Mouse (Mus musculus) stomach, postnatal 0 days (tissue): ENCODE results near the gene Hes6. TPM values are rescaled to one million over a fixed set of nuclear protein-coding genes. Genes with fewer than 3 reads are reported as not detected.

Experiments used
- ATAC-seq: fragments of 200-750 bp; cut with Nextera tagmentation; 2 replicates; pipeline ENCODE4 v1.8.0; 2017; ENCODE audit not compliant: low FRiP score, low TSS enrichment
- DNase-seq: peaks from one replicate; pipeline ENCODE4 v3.0.0-alpha.2; 2016; ENCODE audit warnings: low spot score
- H3K27ac ChIP-seq: fragments of 300-500 bp; sonication (generic); replicated peaks from 2 replicates; pipeline ENCODE4 v1.5.1; 2014; ENCODE audit warnings: mild to moderate bottlenecking, control low read depth
- H3K27me3 ChIP-seq: fragments of 300-500 bp; sonication (generic); 2 replicates; pipeline ENCODE4 v1.6.1; 2014; ENCODE audit warnings: low read length; ENCODE audit not compliant: control insufficient read depth, insufficient read depth
- H3K36me3 ChIP-seq: fragments of 300-500 bp; sonication (generic); 2 replicates; pipeline ENCODE4 v1.6.1; 2014; ENCODE audit warnings: low read length, mixed read lengths; ENCODE audit not compliant: control insufficient read depth, insufficient read depth
- H3K4me1 ChIP-seq: fragments of 300-500 bp; sonication (generic); replicated peaks from 2 replicates; pipeline ENCODE4 v1.6.1; 2014; ENCODE audit warnings: antibody characterized with exemption; ENCODE audit not compliant: control insufficient read depth, insufficient read depth
- H3K4me2 ChIP-seq: fragments of 300-500 bp; sonication (generic); replicated peaks from 2 replicates; pipeline ENCODE4 v1.6.1; 2014; ENCODE audit warnings: low read depth, mild to moderate bottlenecking, control low read depth, moderate library complexity
- H3K4me3 ChIP-seq: fragments of 300-500 bp; sonication (generic); 2 replicates; pipeline ENCODE4 v1.5.1; 2014; ENCODE audit warnings: low read depth, low read length, control low read depth
- H3K9ac ChIP-seq: fragments of 300-500 bp; sonication (generic); 2 replicates; pipeline ENCODE4 v1.6.1; 2014; ENCODE audit warnings: mild to moderate bottlenecking, low read length, control low read depth, mixed read lengths
- H3K9me3 ChIP-seq: fragments of 300-500 bp; sonication (generic); 2 replicates; pipeline ENCODE4 v1.6.1; 2016; ENCODE audit warnings: low read length; ENCODE audit not compliant: control insufficient read depth
- CTCF ChIP-seq: IDR thresholded peaks from 2 replicates; pipeline ENCODE4 v1.5.1; 2016; ENCODE audit warnings: antibody characterized with exemption, low read depth, mild to moderate bottlenecking, moderate library complexity
- EP300 ChIP-seq: optimal IDR thresholded peaks from 2 replicates; pipeline ENCODE3; 2016; ENCODE audit warnings: antibody characterized with exemption
- WGBS: fragments of 180-500 bp; shearing (Covaris S2); extraction: QIAGEN DNeasy Blood & Tissue Kit; methylation state at CpG from one replicate; pipeline ENCODE4 v1.1.7; 2014; 5-methylcytosine and 5-hydroxymethylcytosine counted together
- polyA plus RNA-seq: library from polyadenylated mRNA; unstranded; fragments of >200 nt; fragmentation: Nextera tagmentation; extraction: Ambion mirVana; gene quantifications from 2 replicates; pipeline ENCODE4 v1.2.1, GENCODE M21; 2015

Gene Hes6
- polyA plus RNA-seq, 1 experiment from 2014 or later: 40.7 TPM

DNA sequence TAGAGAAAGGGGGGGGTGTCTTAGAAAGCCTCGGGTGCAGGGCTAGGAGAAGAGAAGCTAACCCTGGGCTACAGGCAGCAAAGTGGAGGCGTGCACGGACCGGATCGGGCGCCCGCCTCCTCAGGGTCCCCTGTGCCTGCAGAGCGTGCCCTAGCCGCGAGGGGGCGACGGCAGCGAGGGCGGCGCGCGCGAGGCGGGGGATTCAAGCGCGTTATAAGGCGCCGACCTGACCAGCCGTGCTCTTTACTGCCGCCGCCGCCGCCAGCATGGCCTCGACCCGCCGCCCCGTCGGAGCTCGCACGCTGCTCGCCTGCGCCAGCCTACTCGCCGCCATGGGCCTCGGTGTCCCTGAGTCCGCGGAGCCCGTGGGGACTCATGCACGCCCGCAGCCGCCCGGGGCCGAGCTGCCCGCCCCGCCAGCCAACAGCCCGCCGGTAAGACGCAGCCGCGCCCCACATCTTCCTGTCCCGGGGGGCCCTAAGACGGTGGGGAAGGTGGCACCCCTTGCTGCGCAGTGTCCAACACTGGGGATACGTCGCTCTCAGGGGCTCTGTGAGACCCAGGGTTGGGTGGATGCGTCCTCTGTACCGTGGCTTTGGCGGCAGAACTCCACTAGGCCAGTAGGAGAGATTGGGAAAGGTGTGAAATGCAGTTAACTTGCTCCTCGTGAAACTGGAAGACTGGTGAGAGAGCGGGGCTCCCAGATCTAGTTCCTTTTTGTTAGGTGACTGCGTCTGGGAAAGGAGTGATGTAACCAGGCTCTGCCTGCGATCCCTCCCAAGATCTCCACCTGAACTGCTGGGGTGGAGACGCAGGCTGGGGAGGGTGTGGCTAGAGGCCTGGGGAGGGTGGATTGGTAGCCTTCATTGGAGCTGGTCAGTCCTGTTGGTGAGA, 47.4 kb downstream of the Hes6 start, which contains the start of gene Erfe:
Gene Erfe (plus strand): TSS at position 216 of the 894 bp plus-strand sequence.
- H3K4me3 ChIP-seq: peak within 1 kb of the TSS; percentile 46
- H3K36me3 ChIP-seq: no peaks in the 10 kb centered on the region; the same call in 1 of the 2 replicates
- peak; percentile 80 for DNase-seq
- peak within 1 kb of the TSS; percentile 95 for H3K4me2 ChIP-seq
- H3K9ac ChIP-seq: peak within 1 kb of the TSS; percentile 62
- H3K9me3 ChIP-seq: no peaks in the 10 kb centered on the region
- no peaks in the 10 kb centered on the region for H3K27me3 ChIP-seq
- WGBS: 2% methylated on average over 59 of the region's 68 CpGs
- ATAC-seq: peak; percentile 75
- peak within 1 kb of the TSS; percentile 59 for H3K27ac ChIP-seq
- TF ChIP-seq EP300 (no peak), CTCF (peak; percentile 86)
- H3K4me1 ChIP-seq: 0 out of 2 replicates have a peak, but pooled peaks cover 3% of the 10 kb centered on the region

DNA sequence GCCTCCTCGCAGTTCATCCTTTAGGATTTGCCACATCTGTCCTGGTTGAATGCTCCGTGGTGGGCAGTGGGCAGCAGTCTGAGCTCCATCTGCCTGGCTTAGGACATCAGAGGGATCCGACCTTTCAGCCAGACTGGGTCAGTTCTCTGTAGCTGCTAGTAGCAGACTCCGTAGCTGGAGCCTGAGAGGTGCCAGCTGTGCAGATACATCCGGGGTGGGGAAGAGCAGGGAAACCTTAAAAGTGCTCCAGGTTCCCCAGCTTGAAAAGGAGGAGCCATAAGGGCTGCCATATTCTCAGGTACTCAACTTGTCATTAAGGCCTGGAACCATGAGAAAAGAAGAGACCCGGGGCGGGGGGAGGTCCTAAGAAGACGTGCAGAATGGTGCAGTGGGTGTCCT, 48.0 kb downstream of the Hes6 start:
- Histone ChIP-seq H3K27me3 (no peaks in the 10 kb centered on the region), H3K4me1 (0 out of 2 replicates have a peak, but pooled peaks cover 3% of the 10 kb centered on the region), H3K27ac (no peak overlapping the region), H3K9me3 (no peaks in the 10 kb centered on the region), H3K36me3 (no peaks in the 10 kb centered on the region; the same call in 1 of the 2 replicates), H3K4me3 (peak overlapping the region; percentile 46), H3K9ac (peak overlapping the region; percentile 62), H3K4me2 (peak overlapping the region; percentile 95)
- no peak for DNase-seq
- TF ChIP-seq CTCF (no peak), EP300 (no peak)
- WGBS: 28% methylated on average over 8 of the region's 8 CpGs
- ATAC-seq: no peak

DNA sequence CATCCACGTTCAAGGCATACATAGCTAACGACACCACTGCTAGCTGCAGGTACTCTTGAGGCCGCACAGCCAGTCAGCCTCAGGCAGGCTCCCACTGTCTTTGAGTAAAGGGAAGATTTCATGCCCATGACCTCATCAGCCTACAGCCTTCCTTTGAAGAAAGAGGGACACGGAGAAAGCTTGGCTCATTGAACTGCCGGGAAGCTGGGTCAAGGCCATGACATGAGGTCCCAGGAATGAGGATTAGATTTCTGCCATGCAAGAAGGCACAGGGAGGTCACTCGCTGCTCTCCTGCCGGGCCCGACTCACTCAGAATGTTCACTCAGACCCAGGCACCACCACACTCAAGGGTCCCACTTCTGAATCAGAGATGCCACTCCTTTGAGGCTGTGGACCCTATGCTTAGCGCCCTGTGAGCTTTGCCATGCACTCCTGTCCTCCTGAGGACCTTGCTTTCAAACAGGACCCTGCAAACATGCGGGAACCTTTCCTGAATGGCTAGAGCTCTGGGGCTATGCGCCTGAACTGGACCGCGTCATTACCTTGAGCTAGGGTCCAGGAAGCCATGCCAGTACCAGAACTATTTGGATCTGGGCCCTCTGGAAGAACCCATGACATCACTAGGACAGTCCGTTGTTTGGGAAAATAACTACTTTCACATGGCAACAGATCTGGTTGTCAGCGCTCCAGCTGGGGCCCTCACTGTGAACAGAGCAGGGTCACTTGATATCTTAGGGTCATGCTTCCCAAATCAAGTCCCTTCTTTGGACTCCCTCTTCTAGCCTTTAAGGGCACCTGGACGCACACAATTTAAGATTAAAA, 48.8 kb downstream of the Hes6 start:
- 91% methylated on average over 16 of the region's 16 CpGs for WGBS
- H3K4me1 ChIP-seq: 0 out of 2 replicates have a peak, but pooled peaks cover 3% of the 10 kb centered on the region
- TF ChIP-seq EP300 (no peak), CTCF (no peak)
- H3K36me3 ChIP-seq: no peaks in the 10 kb centered on the region; the same call in 1 of the 2 replicates
- DNase-seq: no peak
- no peak overlapping the region for H3K4me2 ChIP-seq
- H3K4me3 ChIP-seq: no peak overlapping the region
- no peaks in the 10 kb centered on the region for H3K9me3 ChIP-seq
- ATAC-seq: no peak
- H3K27me3 ChIP-seq: no peaks in the 10 kb centered on the region
- H3K27ac ChIP-seq: no peak overlapping the region
- H3K9ac ChIP-seq: no peak overlapping the region

DNA sequence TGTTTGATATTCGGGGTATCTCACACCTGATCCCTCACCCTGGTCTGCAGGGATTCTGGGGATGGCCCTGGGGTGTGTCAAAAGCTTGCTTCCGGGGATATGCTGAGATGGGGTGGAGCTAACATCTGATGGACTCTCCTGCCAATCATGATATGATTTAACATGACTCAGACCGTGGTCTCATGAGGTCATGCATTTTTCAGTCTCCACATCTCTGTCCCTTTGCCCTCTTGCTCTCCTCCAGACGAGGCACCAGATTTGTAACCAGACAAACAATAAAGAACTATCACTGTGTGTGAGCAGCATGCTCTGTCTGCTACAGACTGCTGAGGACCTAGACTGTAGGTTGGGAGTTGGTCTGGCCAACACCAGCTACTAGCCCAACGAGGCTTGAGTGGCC, 51.7 kb downstream of the Hes6 start:
- H3K9me3 ChIP-seq: no peaks in the 10 kb centered on the region
- no peak overlapping the region for H3K4me3 ChIP-seq
- ATAC-seq (no peak), DNase-seq (no peak)
- TF ChIP-seq CTCF (no peak), EP300 (no peak)
- 72% methylated on average over 5 of the region's 5 CpGs for WGBS
- H3K27me3 ChIP-seq: no peaks in the 10 kb centered on the region
- H3K36me3 ChIP-seq: no peaks in the 10 kb centered on the region
- no peak overlapping the region for H3K9ac ChIP-seq
- H3K4me2 ChIP-seq: no peak overlapping the region
- 0 out of 2 replicates have a peak, but pooled peaks cover 3% of the 10 kb centered on the region for H3K4me1 ChIP-seq
- H3K27ac ChIP-seq: no peak overlapping the region

Other genes with a start within 250 kb of the Hes6 start
- gene Ramp1, start 234.2 kb downstream of the Hes6 start, polyA plus RNA-seq: 10.5 and 11.5 TPM in 2 replicates
- 56.9 and 61.7 TPM in 2 replicates for gene Ube2f, start 163.7 kb downstream of the Hes6 start, polyA plus RNA-seq
- gene Scly, start 115.7 kb downstream of the Hes6 start, polyA plus RNA-seq: 8.2 and 8.9 TPM in 2 replicates
- 0.02 TPM in 1 of 2 replicates, not detected in the other for gene Espnl, start 92.0 kb downstream of the Hes6 start, polyA plus RNA-seq
- gene Klhl30, start 63.0 kb downstream of the Hes6 start, polyA plus RNA-seq: 0.61 and 0.80 TPM in 2 replicates
- 1.2 and 1.5 TPM in 2 replicates for gene Erfe, start 47.6 kb downstream of the Hes6 start, polyA plus RNA-seq
- gene Ilkap, start 15.2 kb downstream of the Hes6 start, polyA plus RNA-seq: 58.1 and 60.1 TPM in 2 replicates
- gene Per2, start 45.3 kb upstream of the Hes6 start, polyA plus RNA-seq: 2.4 and 2.8 TPM in 2 replicates
- gene Traf3ip1, start 80.6 kb upstream of the Hes6 start, polyA plus RNA-seq: 3.0 and 3.1 TPM in 2 replicates
- 1.6 and 2.3 TPM in 2 replicates for gene Asb1, start 126.5 kb upstream of the Hes6 start, polyA plus RNA-seq